Mouse (Mus musculus): ENCODE results near the gene Tshb. TPM values are rescaled to one million over a fixed set of nuclear protein-coding genes. Genes with fewer than 3 reads are reported as not detected.

Tshb gene
- 0.23 TPM in 1 of 2 replicates, not detected in the other for polyA plus RNA-seq (2014; fragmentation: Nextera tagmentation; extraction: Ambion mirVana)

DNA sequence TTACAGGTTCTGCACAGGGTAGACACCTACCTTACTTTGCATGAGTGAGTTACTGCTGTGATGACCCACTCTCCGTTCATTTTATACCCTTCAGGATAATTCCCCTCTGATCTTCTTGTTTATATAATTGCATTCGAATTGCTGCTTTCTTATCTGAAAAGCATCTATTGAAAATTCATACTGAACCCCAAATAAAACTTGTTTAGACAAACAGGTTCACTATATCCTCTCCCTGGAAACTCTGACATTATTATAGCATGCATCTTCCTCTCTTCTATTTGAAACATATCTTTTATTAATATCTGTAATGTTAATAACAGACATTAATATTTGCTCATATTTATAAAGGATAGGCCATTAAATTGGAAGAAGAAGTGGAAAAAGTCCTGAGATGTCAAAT, at the start of gene Tshb:
Gene Tshb (minus strand): TSS at position 101 of the 400 bp plus-strand sequence.
- H3K9ac ChIP-seq (ENCODE audit: low read length), result no peak within 1 kb of the TSS
- H3K4me3 ChIP-seq (ENCODE audit: low read depth, low read length), result no peak within 1 kb of the TSS
- H3K27me3 ChIP-seq (replicated peaks; ENCODE audit: control insufficient read depth, insufficient read depth, low read length), result no peaks in the 10 kb centered on the region
- H3K9me3 ChIP-seq (replicated peaks; ENCODE audit: control insufficient read depth, low read length), result no peaks in the 10 kb centered on the region
- H3K4me1 ChIP-seq (ENCODE audit: control insufficient read depth, insufficient read depth, low read length), result no peaks in the 10 kb centered on the region
- ATAC-seq, result no peak
- H3K36me3 ChIP-seq (ENCODE audit: control insufficient read depth, insufficient read depth, low read length), result no peaks in the 10 kb centered on the region
- H3K4me2 ChIP-seq (ENCODE audit: low read length), result no peak within 1 kb of the TSS
- H3K27ac ChIP-seq (ENCODE audit: low read depth, low read length), result no peak within 1 kb of the TSS
- 72% methylated on average over 2 of the region's 2 CpGs for WGBS
- no peak for DNase-seq (ENCODE audit: low spot score)

DNA sequence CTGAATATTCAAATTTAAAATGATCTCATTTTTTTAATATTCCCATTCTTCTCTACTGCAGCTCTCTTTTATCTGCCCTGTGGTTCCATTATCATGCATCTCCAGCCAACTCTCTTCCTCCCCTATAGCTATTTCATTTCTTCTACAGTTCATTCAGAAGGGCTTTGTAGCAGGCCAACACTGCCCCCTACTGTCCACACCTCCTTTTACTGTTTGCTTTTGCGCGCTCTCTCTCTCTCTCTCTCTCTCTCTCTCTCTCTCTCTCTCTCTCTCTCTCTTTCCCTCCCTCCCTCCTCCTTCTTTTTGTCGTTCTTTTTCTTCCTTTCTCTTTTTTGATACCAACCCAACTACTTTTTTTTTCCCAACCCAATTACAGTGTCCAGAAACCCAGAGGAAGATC, 21.4 kb upstream of the Tshb start:
- Histone ChIP-seq H3K4me3 (ENCODE audit: low read depth, low read length) (no peak overlapping the region), H3K4me1 (ENCODE audit: control insufficient read depth, insufficient read depth, low read length) (no peaks in the 10 kb centered on the region), H3K27ac (ENCODE audit: low read depth, low read length) (no peak overlapping the region), H3K9me3 (replicated peaks; ENCODE audit: control insufficient read depth, low read length) (no peaks in the 10 kb centered on the region), H3K36me3 (ENCODE audit: control insufficient read depth, insufficient read depth, low read length) (no peaks in the 10 kb centered on the region), H3K4me2 (ENCODE audit: low read length) (no peak overlapping the region), H3K9ac (ENCODE audit: low read length) (no peak overlapping the region), H3K27me3 (replicated peaks; ENCODE audit: control insufficient read depth, insufficient read depth, low read length) (no peaks in the 10 kb centered on the region)
- WGBS, result 4% methylated on average over 3 of the region's 3 CpGs
- peak; percentile 86 for DNase-seq (ENCODE audit: low spot score)
- no peak; the same call in 1 of the 2 replicates for ATAC-seq

DNA sequence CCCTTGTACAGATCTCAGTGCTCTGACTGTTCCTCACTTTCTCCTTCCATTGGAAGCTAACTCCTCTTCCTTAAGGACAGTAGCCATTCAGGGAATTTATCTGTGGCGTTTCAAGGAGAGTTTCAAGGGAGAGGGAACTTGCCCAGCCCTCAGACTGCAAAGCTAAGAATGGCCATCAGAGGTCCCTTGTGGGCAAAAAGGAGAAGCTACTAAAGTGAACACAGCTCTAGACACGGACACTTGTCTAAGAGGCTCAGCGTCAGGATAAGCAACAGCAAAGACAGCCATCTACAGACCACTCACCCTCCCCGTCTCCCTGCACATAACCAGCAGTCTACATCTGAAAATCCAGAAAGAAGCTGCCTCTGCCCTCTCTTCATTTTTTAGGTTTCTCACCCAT, 4.9 kb upstream of the Tshb start:
- DNase-seq (ENCODE audit: low spot score) (no peak), ATAC-seq (no peak)
- Histone ChIP-seq H3K36me3 (ENCODE audit: control insufficient read depth, insufficient read depth, low read length) (no peaks in the 10 kb centered on the region), H3K4me2 (ENCODE audit: low read length) (no peak overlapping the region), H3K4me1 (ENCODE audit: control insufficient read depth, insufficient read depth, low read length) (no peaks in the 10 kb centered on the region), H3K4me3 (ENCODE audit: low read depth, low read length) (no peak overlapping the region), H3K9me3 (replicated peaks; ENCODE audit: control insufficient read depth, low read length) (no peaks in the 10 kb centered on the region), H3K27me3 (replicated peaks; ENCODE audit: control insufficient read depth, insufficient read depth, low read length) (no peaks in the 10 kb centered on the region), H3K27ac (ENCODE audit: low read depth, low read length) (no peak overlapping the region), H3K9ac (ENCODE audit: low read length) (no peak overlapping the region)
- 47% methylated on average over 4 of the region's 4 CpGs for WGBS

DNA sequence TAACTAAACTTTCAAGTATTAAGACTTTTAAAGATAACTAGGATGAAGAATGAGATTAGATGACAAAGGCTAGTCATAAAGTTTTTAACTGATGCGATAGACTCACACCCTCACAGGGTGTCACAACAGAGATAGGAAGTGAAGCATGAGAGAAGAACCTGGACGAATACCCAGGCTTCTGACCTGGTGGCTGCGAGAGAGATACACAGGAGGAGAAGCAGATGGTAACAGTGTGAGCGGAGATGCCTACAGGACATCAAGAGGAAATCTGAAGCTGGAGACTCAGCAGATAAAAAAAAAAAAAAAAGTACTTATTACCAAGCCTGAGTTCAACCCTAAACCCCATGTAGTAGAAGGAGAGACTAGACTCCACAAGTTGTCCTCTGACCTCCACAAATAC, 9.5 kb downstream of the Tshb start:
- H3K4me2 ChIP-seq (ENCODE audit: low read length), result no peak overlapping the region
- H3K27ac ChIP-seq (ENCODE audit: low read depth, low read length), result no peak overlapping the region
- H3K4me1 ChIP-seq (ENCODE audit: control insufficient read depth, insufficient read depth, low read length), result no peaks in the 10 kb centered on the region
- H3K4me3 ChIP-seq (ENCODE audit: low read depth, low read length), result no peak overlapping the region
- no peaks in the 10 kb centered on the region for H3K36me3 ChIP-seq (ENCODE audit: control insufficient read depth, insufficient read depth, low read length)
- ATAC-seq (no peak), DNase-seq (ENCODE audit: low spot score) (no peak)
- no peak overlapping the region for H3K9ac ChIP-seq (ENCODE audit: low read length)
- no peaks in the 10 kb centered on the region for H3K9me3 ChIP-seq (replicated peaks; ENCODE audit: control insufficient read depth, low read length)
- no peaks in the 10 kb centered on the region for H3K27me3 ChIP-seq (replicated peaks; ENCODE audit: control insufficient read depth, insufficient read depth, low read length)
- 88% methylated on average over 4 of the region's 4 CpGs for WGBS

DNA sequence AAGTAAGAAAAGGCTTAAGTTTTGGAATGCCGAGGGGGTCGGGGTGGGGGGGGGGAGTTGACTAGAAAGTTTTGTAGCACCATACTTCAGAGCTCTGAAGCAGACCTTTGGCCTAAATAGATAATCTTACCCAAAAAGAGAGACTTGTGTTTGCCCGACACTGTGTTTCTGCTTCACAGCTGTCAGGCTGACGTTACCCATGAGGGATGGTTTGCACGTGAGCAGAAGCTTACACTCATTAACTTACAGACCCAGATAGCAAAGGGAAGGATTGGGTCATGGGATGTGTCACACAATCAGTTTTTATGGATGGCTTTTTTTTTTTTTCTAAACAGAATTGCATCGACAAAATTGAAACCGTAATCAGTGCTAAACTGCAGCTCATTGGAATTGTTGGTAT, 17.7 kb downstream of the Tshb start:
- no peaks in the 10 kb centered on the region for H3K27me3 ChIP-seq (replicated peaks; ENCODE audit: control insufficient read depth, insufficient read depth, low read length)
- 83% methylated on average over 7 of the region's 7 CpGs for WGBS
- H3K4me2 ChIP-seq (ENCODE audit: low read length), result no peak overlapping the region
- H3K27ac ChIP-seq (ENCODE audit: low read depth, low read length), result no peak overlapping the region
- H3K4me3 ChIP-seq (ENCODE audit: low read depth, low read length), result no peak overlapping the region
- ATAC-seq (no peak), DNase-seq (ENCODE audit: low spot score) (no peak)
- no peaks in the 10 kb centered on the region for H3K9me3 ChIP-seq (replicated peaks; ENCODE audit: control insufficient read depth, low read length)
- H3K4me1 ChIP-seq (ENCODE audit: control insufficient read depth, insufficient read depth, low read length), result peaks cover 6% of the 10 kb centered on the region
- H3K9ac ChIP-seq (ENCODE audit: low read length), result no peak overlapping the region
- H3K36me3 ChIP-seq (ENCODE audit: control insufficient read depth, insufficient read depth, low read length), result peaks cover 14% of the 10 kb centered on the region; the same call in 1 of the 2 replicates

DNA sequence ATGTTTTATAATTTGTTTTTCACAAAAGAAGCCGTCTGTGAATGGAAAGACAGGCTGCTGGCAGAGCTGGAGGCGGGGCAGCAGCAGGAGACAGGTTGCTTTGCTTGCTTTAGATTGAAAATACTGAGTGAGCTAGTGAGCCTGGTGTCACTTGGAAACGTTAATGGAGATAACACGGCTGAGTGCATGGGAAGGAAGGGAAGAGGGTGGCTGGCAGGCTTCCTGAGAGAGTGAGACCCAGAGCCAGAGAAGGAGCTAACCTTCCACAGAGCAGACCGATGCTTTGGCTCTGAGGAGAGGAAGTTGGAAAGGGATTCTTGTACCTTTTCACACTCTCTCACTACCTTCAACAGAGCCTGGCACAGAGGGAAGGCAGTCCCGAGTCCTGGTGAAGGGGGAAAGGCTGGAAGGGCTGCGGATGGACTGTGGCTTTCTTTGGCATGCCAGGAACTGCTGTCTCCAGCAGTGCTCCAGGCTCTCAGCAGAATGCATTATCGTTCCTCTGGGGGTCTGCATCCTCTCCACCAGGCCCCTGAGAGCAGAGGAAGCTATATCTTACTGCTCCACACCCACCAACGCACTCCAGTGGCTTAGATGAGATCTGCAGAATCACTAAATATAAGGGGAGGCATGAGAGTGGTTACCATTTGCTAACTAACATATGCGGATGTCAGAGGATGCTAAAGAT, 18.7 kb downstream of the Tshb start:
- no peaks in the 10 kb centered on the region for H3K27me3 ChIP-seq (replicated peaks; ENCODE audit: control insufficient read depth, insufficient read depth, low read length)
- H3K9ac ChIP-seq (ENCODE audit: low read length), result no peak overlapping the region; the same call in 1 of the 2 replicates
- H3K9me3 ChIP-seq (replicated peaks; ENCODE audit: control insufficient read depth, low read length), result no peaks in the 10 kb centered on the region
- no peak overlapping the region for H3K4me2 ChIP-seq (ENCODE audit: low read length)
- peak; percentile 78; the same call in 1 of the 2 replicates for ATAC-seq
- H3K27ac ChIP-seq (ENCODE audit: low read depth, low read length), result peak overlapping the region; percentile 78
- H3K4me3 ChIP-seq (ENCODE audit: low read depth, low read length), result no peak overlapping the region
- WGBS, result 30% methylated on average over 10 of the region's 10 CpGs
- H3K4me1 ChIP-seq (ENCODE audit: control insufficient read depth, insufficient read depth, low read length), result peaks cover 6% of the 10 kb centered on the region
- H3K36me3 ChIP-seq (ENCODE audit: control insufficient read depth, insufficient read depth, low read length), result peaks cover 19% of the 10 kb centered on the region; the same call in 1 of the 2 replicates
- DNase-seq (ENCODE audit: low spot score), result peak; percentile 68

DNA sequence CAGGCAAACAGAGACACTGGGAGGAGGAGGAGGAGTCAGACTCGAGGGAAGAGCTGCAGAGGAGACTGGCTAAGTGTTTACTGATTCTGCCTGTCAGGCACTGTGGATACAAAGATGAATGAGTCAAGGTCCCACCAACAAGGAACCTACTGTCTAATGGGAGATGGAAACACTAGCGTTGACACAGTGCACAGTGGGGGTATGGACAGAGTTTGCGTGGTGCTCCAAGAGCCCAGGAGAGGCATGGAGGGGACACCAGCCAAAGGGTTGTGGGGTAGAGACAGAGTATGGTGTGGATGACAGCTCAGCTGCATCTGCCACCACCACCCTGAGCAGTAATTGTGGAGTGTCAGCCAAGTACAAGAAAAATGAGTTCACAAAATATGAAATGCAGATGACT, 20.1 kb downstream of the Tshb start:
- no peak overlapping the region for H3K4me2 ChIP-seq (ENCODE audit: low read length)
- H3K9ac ChIP-seq (ENCODE audit: low read length), result no peak overlapping the region
- H3K27ac ChIP-seq (ENCODE audit: low read depth, low read length), result no peak overlapping the region
- H3K9me3 ChIP-seq (replicated peaks; ENCODE audit: control insufficient read depth, low read length), result no peaks in the 10 kb centered on the region
- 48% methylated on average over 3 of the region's 3 CpGs for WGBS
- ATAC-seq (no peak), DNase-seq (ENCODE audit: low spot score) (no peak)
- peaks cover 15% of the 10 kb centered on the region; the same call in 1 of the 2 replicates for H3K36me3 ChIP-seq (ENCODE audit: control insufficient read depth, insufficient read depth, low read length)
- no peak overlapping the region for H3K4me3 ChIP-seq (ENCODE audit: low read depth, low read length)
- no peaks in the 10 kb centered on the region for H3K27me3 ChIP-seq (replicated peaks; ENCODE audit: control insufficient read depth, insufficient read depth, low read length)
- H3K4me1 ChIP-seq (ENCODE audit: control insufficient read depth, insufficient read depth, low read length), result peaks cover 6% of the 10 kb centered on the region

DNA sequence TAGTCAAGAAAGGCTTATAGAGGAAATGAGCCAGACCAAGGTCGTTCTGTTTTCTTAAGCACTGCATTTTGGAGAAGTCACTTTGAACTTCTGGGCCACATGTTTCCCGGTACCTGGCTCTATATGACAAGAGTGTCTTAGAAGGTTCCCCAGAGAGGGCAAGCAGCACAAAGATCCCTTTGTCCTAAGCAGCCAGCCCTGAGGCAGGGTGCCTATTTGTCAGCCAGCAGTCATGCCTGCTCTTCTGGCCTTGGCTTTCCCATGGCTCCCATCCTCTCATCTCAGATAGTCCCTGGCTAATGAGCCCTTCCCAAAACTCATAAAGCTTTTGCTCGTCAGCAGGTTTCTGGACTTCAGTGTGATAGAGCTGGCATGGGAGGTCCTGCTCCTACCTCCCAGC, 22.3 kb downstream of the Tshb start:
- ATAC-seq (no peak), DNase-seq (ENCODE audit: low spot score) (no peak)
- Histone ChIP-seq H3K9me3 (replicated peaks; ENCODE audit: control insufficient read depth, low read length) (no peaks in the 10 kb centered on the region), H3K27ac (ENCODE audit: low read depth, low read length) (no peak overlapping the region), H3K27me3 (replicated peaks; ENCODE audit: control insufficient read depth, insufficient read depth, low read length) (no peaks in the 10 kb centered on the region), H3K9ac (ENCODE audit: low read length) (no peak overlapping the region), H3K4me3 (ENCODE audit: low read depth, low read length) (no peak overlapping the region), H3K4me1 (ENCODE audit: control insufficient read depth, insufficient read depth, low read length) (peaks cover 6% of the 10 kb centered on the region), H3K4me2 (ENCODE audit: low read length) (no peak overlapping the region), H3K36me3 (ENCODE audit: control insufficient read depth, insufficient read depth, low read length) (peaks cover 14% of the 10 kb centered on the region; the same call in 1 of the 2 replicates)
- 74% methylated on average over 3 of the region's 3 CpGs for WGBS

DNA sequence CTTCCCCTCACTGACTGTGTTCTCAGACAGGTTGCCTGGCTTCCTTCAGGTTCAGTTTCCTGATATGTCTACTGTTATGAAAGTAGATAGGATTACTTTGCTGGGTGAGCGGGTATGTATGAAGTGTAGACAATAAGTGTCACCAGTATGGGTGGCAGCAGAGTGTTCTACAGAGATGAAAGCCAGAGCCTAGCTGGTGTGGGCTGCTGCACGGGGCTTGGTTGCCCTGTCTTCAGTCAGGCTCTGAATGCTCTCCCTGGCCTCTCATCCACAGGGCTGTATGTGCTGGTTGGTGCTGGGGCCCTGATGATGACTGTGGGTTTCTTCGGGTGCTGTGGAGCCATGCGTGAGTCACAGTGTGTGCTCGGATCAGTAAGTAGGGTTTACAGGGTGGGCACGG, 25.5 kb downstream of the Tshb start:
- H3K27ac ChIP-seq (ENCODE audit: low read depth, low read length), result no peak overlapping the region
- 79% methylated on average over 6 of the region's 6 CpGs for WGBS
- H3K9me3 ChIP-seq (replicated peaks; ENCODE audit: control insufficient read depth, low read length), result no peaks in the 10 kb centered on the region
- no peaks in the 10 kb centered on the region for H3K27me3 ChIP-seq (replicated peaks; ENCODE audit: control insufficient read depth, insufficient read depth, low read length)
- no peak for ATAC-seq
- no peak overlapping the region for H3K4me3 ChIP-seq (ENCODE audit: low read depth, low read length)
- no peaks in the 10 kb centered on the region for H3K4me1 ChIP-seq (ENCODE audit: control insufficient read depth, insufficient read depth, low read length)
- H3K4me2 ChIP-seq (ENCODE audit: low read length), result no peak overlapping the region
- DNase-seq (ENCODE audit: low spot score), result no peak
- H3K9ac ChIP-seq (ENCODE audit: low read length), result no peak overlapping the region
- peaks cover 14% of the 10 kb centered on the region; the same call in 1 of the 2 replicates for H3K36me3 ChIP-seq (ENCODE audit: control insufficient read depth, insufficient read depth, low read length)

Measured in forebrain, embryonic 14.5 days (tissue).